Mouse (Mus musculus): ENCODE results near the gene 4931422A03Rik.

- no peak for TF ChIP-seq POLR2A (IDR thresholded peaks at IDR 0.05; ENCODE audit: insufficient read depth, low read depth, low read length)
- no peak for TF ChIP-seq CTCF (IDR thresholded peaks at IDR 0.05; ENCODE audit: insufficient read depth, low read depth, low read length)
Measured at GRCm38 (mm10) chr2:104023096-104023495, 5.1 kb downstream of the 4931422A03Rik start.

All from olfactory bulb, adult 2 months (tissue).